Mouse (Mus musculus): ENCODE data around the gene Tas2r135. TPM values are rescaled to one million over a fixed set of nuclear protein-coding genes. Genes with fewer than 3 reads are reported as not detected.

Tas2r135 gene
- polyA plus RNA-seq, 1 experiment from 2014 or later, result not detected

- no peak overlapping the region for H3K4me3 ChIP-seq
- no peaks in the 10 kb centered on the region for H3K9me3 ChIP-seq (replicated peaks)
- H3K36me3 ChIP-seq, result peaks cover 30% of the 10 kb centered on the region
- no peak for ATAC-seq (replicated peaks; ENCODE audit: insufficient number of reproducible peaks, insufficient read depth, low FRiP score, low read depth)
- H3K27me3 ChIP-seq, result no peaks in the 10 kb centered on the region
- H3K4me2 ChIP-seq, result no peak overlapping the region
- WGBS, result 34% methylated on average over 3 of the region's 3 CpGs
- peak overlapping the region; percentile 59; the same call in 1 of the 2 replicates for H3K27ac ChIP-seq
- H3K4me1 ChIP-seq (replicated peaks), result peaks cover 46% of the 10 kb centered on the region
- H3K9ac ChIP-seq, result no peak overlapping the region
Measured at GRCm38 (mm10) chr6:42362974-42363373, 42.3 kb upstream of the Tas2r135 start.

GRCm38 (mm10) chr6:42364066-42364465 lies 41.2 kb upstream of the Tas2r135 start:
- no peaks in the 10 kb centered on the region for H3K9me3 ChIP-seq (replicated peaks)
- no peak overlapping the region for H3K4me2 ChIP-seq
- no peak overlapping the region for H3K27ac ChIP-seq
- H3K4me1 ChIP-seq (replicated peaks), result peaks cover 36% of the 10 kb centered on the region
- peaks cover 19% of the 10 kb centered on the region for H3K36me3 ChIP-seq
- ATAC-seq (replicated peaks; ENCODE audit: insufficient number of reproducible peaks, insufficient read depth, low FRiP score, low read depth), result no peak
- no peak overlapping the region for H3K9ac ChIP-seq
- H3K4me3 ChIP-seq, result no peak overlapping the region
- WGBS, result 72% methylated on average over 4 of the region's 4 CpGs
- H3K27me3 ChIP-seq, result no peaks in the 10 kb centered on the region

GRCm38 (mm10) chr6:42364607-42365006 lies 40.6 kb upstream of the Tas2r135 start:
- no peak for ATAC-seq (replicated peaks; ENCODE audit: insufficient number of reproducible peaks, insufficient read depth, low FRiP score, low read depth)
- 83% methylated on average over 15 of the region's 15 CpGs for WGBS
- H3K4me2 ChIP-seq, result no peak overlapping the region
- H3K9ac ChIP-seq, result no peak overlapping the region
- no peak overlapping the region for H3K4me3 ChIP-seq
- H3K9me3 ChIP-seq (replicated peaks), result no peaks in the 10 kb centered on the region
- H3K27me3 ChIP-seq, result no peaks in the 10 kb centered on the region
- H3K4me1 ChIP-seq (replicated peaks), result peaks cover 34% of the 10 kb centered on the region
- no peak overlapping the region for H3K27ac ChIP-seq
- H3K36me3 ChIP-seq, result peaks cover 16% of the 10 kb centered on the region; the same call in 1 of the 2 replicates

GRCm38 (mm10) chr6:42365215-42365614 lies 40.0 kb upstream of the Tas2r135 start:
- WGBS, result 82% methylated on average over 6 of the region's 6 CpGs
- H3K27me3 ChIP-seq, result no peaks in the 10 kb centered on the region
- H3K4me2 ChIP-seq, result no peak overlapping the region

GRCm38 (mm10) chr6:42369870-42370269 lies 35.4 kb upstream of the Tas2r135 start:
- Histone ChIP-seq H3K27me3 (no peaks in the 10 kb centered on the region), H3K9me3 (replicated peaks) (no peaks in the 10 kb centered on the region), H3K4me2 (no peak overlapping the region), H3K4me1 (replicated peaks) (peaks cover 47% of the 10 kb centered on the region), H3K9ac (no peak overlapping the region), H3K4me3 (no peak overlapping the region), H3K27ac (peak overlapping the region; percentile 24; the same call in 1 of the 2 replicates), H3K36me3 (no peaks in the 10 kb centered on the region)
- WGBS, result 21% methylated on average over 3 of the region's 3 CpGs
- no peak; the same call in 1 of the 2 replicates for ATAC-seq (replicated peaks; ENCODE audit: insufficient number of reproducible peaks, insufficient read depth, low FRiP score, low read depth)

More at GRCm38 (mm10) chr6:42365215-42365614, 40.0 kb upstream of the Tas2r135 start:
- no peaks in the 10 kb centered on the region for H3K9me3 ChIP-seq (replicated peaks)
- no peak overlapping the region for H3K9ac ChIP-seq
- H3K27ac ChIP-seq, result no peak overlapping the region
- H3K36me3 ChIP-seq, result peaks cover 11% of the 10 kb centered on the region; the same call in 1 of the 2 replicates
- H3K4me3 ChIP-seq, result no peak overlapping the region
- ATAC-seq (replicated peaks; ENCODE audit: insufficient number of reproducible peaks, insufficient read depth, low FRiP score, low read depth), result no peak
- H3K4me1 ChIP-seq (replicated peaks), result peaks cover 33% of the 10 kb centered on the region

GRCm38 (mm10) chr6:42370630-42371363 lies 34.4 kb upstream of the Tas2r135 start:
- H3K36me3 ChIP-seq, result no peaks in the 10 kb centered on the region
- no peak overlapping the region for H3K4me3 ChIP-seq
- no peaks in the 10 kb centered on the region for H3K27me3 ChIP-seq
- H3K4me2 ChIP-seq, result no peak overlapping the region
- peaks cover 56% of the 10 kb centered on the region for H3K4me1 ChIP-seq (replicated peaks)
- ATAC-seq (replicated peaks; ENCODE audit: insufficient number of reproducible peaks, insufficient read depth, low FRiP score, low read depth), result no peak
- 62% methylated on average over 4 of the region's 4 CpGs for WGBS
- no peak overlapping the region for H3K9ac ChIP-seq
- H3K27ac ChIP-seq, result peak overlapping the region; percentile 18; the same call in 1 of the 2 replicates
- H3K9me3 ChIP-seq (replicated peaks), result no peaks in the 10 kb centered on the region

GRCm38 (mm10) chr6:42372001-42372400 lies 33.2 kb upstream of the Tas2r135 start:
- ATAC-seq (replicated peaks; ENCODE audit: insufficient number of reproducible peaks, insufficient read depth, low FRiP score, low read depth), result no peak
- peak overlapping the region; percentile 57; the same call in 1 of the 2 replicates for H3K4me3 ChIP-seq
- 39% methylated on average over 3 of the region's 3 CpGs for WGBS
- H3K36me3 ChIP-seq, result no peaks in the 10 kb centered on the region
- no peak overlapping the region for H3K27ac ChIP-seq
- no peak overlapping the region for H3K9ac ChIP-seq
- no peaks in the 10 kb centered on the region for H3K27me3 ChIP-seq
- peak overlapping the region; percentile 91; the same call in 1 of the 2 replicates for H3K4me2 ChIP-seq
- H3K4me1 ChIP-seq (replicated peaks), result peaks cover 67% of the 10 kb centered on the region
- H3K9me3 ChIP-seq (replicated peaks), result no peaks in the 10 kb centered on the region

- Histone ChIP-seq H3K4me2 (peak overlapping the region; percentile 91), H3K36me3 (no peaks in the 10 kb centered on the region), H3K9me3 (replicated peaks) (no peaks in the 10 kb centered on the region), H3K9ac (peak overlapping the region; percentile 48), H3K4me3 (peak overlapping the region; percentile 57), H3K27me3 (no peaks in the 10 kb centered on the region), H3K4me1 (replicated peaks) (peaks cover 67% of the 10 kb centered on the region), H3K27ac (peak overlapping the region; percentile 62)
- WGBS, result 45% methylated on average over 9 of the region's 9 CpGs
- no peak for ATAC-seq (replicated peaks; ENCODE audit: insufficient number of reproducible peaks, insufficient read depth, low FRiP score, low read depth)
Measured at GRCm38 (mm10) chr6:42372421-42372815, 32.8 kb upstream of the Tas2r135 start.

- H3K4me2 ChIP-seq, result peak within 1 kb of the TSS; percentile 91
- H3K27me3 ChIP-seq, result no peaks in the 10 kb centered on the region
- peak; percentile 29; the same call in 1 of the 2 replicates for ATAC-seq (replicated peaks; ENCODE audit: insufficient number of reproducible peaks, insufficient read depth, low FRiP score, low read depth)
- H3K36me3 ChIP-seq, result no peaks in the 10 kb centered on the region
- H3K4me3 ChIP-seq, result peak within 1 kb of the TSS; percentile 57
- peak within 1 kb of the TSS; percentile 48 for H3K9ac ChIP-seq
- H3K4me1 ChIP-seq (replicated peaks), result peaks cover 67% of the 10 kb centered on the region
- 1% methylated on average over 31 of the region's 36 CpGs for WGBS
- H3K27ac ChIP-seq, result peak within 1 kb of the TSS; percentile 62
- H3K9me3 ChIP-seq (replicated peaks), result no peaks in the 10 kb centered on the region
Measured at GRCm38 (mm10) chr6:42372816-42373547, 32.3 kb upstream of the Tas2r135 start, which contains the start of gene Epha1. TSS of gene Epha1 (minus strand) at chr6:42373268.

GRCm38 (mm10) chr6:42373669-42374430 lies 31.4 kb upstream of the Tas2r135 start:
- Histone ChIP-seq H3K27ac (0 out of 2 replicates have a peak overlapping the region, but pooled peaks have one; percentile 34), H3K9ac (peak overlapping the region; percentile 48; the same call in 1 of the 2 replicates), H3K9me3 (replicated peaks) (no peaks in the 10 kb centered on the region), H3K27me3 (no peaks in the 10 kb centered on the region), H3K4me3 (peak overlapping the region; percentile 57), H3K4me2 (peak overlapping the region; percentile 91), H3K4me1 (replicated peaks) (peaks cover 67% of the 10 kb centered on the region), H3K36me3 (no peaks in the 10 kb centered on the region)
- WGBS, result 38% methylated on average over 7 of the region's 7 CpGs
- no peak for ATAC-seq (replicated peaks; ENCODE audit: insufficient number of reproducible peaks, insufficient read depth, low FRiP score, low read depth)

GRCm38 (mm10) chr6:42374701-42375100 lies 30.5 kb upstream of the Tas2r135 start:
- no peaks in the 10 kb centered on the region for H3K27me3 ChIP-seq
- H3K36me3 ChIP-seq, result no peaks in the 10 kb centered on the region
- peaks cover 64% of the 10 kb centered on the region for H3K4me1 ChIP-seq (replicated peaks)
- no peaks in the 10 kb centered on the region for H3K9me3 ChIP-seq (replicated peaks)
- 31% methylated on average over 4 of the region's 4 CpGs for WGBS
- H3K4me2 ChIP-seq, result no peak overlapping the region
- no peak overlapping the region for H3K9ac ChIP-seq
- H3K27ac ChIP-seq, result peak overlapping the region; percentile 63
- peak; percentile 42; the same call in 1 of the 2 replicates for ATAC-seq (replicated peaks; ENCODE audit: insufficient number of reproducible peaks, insufficient read depth, low FRiP score, low read depth)
- H3K4me3 ChIP-seq, result no peak overlapping the region

Data from heart, embryonic 15.5 days (tissue).